Mouse (Mus musculus) erythroblast, embryonic 14.5 days (primary cell): ENCODE data around the gene Lpin2.

Experiments used
- GATA1 ChIP-seq: IDR thresholded peaks from 2 replicates; pipeline ENCODE4 v1.6.1; 2012; ENCODE audit warnings: low read length, inconsistent platforms, mixed read lengths
- TAL1 ChIP-seq: IDR thresholded peaks from 3 replicates; pipeline ENCODE4 v1.6.1; 2012; ENCODE audit warnings: low read length, inconsistent platforms, mixed read lengths

DNA sequence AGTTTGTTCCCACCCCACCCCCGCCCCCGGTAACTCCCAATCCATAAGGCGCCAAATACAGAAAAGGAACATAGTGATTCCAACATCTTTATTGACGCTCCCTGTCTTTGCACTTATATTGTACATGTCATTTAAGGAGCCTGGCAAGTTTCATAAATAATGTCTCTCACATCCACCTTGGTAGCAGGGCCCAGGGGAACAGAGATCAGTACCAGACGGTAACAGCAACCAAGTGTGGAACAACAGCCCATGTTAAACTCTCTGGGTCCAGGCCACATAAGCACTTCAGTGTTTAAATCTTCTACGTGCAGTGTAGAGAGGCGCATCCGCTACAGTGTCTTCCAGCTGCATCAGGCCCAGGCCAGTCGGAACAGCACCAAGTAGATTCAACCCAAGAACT is 69.7 kb downstream of the Lpin2 start:
- TF ChIP-seq GATA1 (no peak), TAL1 (no peak)
